Mouse (Mus musculus): ENCODE measurements around the gene Sec31a. TPM values are rescaled to one million over a fixed set of nuclear protein-coding genes. Genes with fewer than 3 reads are reported as not detected.
"Not testable (repeated sequence)": the region's sequence is repeated elsewhere in the genome, so short reads cannot be mapped to it uniquely, and the experiment has no call there.

Sec31a gene
- 23.5 and 56.6 TPM in 2 replicates for total RNA-seq (2015; ENCODE audit: low replicate concordance)
- 12.2 and 18.1 TPM in 2 replicates for total RNA-seq (2017; ENCODE audit: low replicate concordance)

GRCm38 (mm10) chr5:100415761-100416590 lies at the start of gene Sec31a:
TSS of gene Sec31a (minus strand) at chr5:100416234.
- peak; percentile 96 for ATAC-seq (replicated peaks; ENCODE audit: low FRiP score, poor library complexity, severe bottlenecking)

- ATAC-seq (replicated peaks; ENCODE audit: low FRiP score, poor library complexity, severe bottlenecking): no peak
Measured at GRCm38 (mm10) chr5:100462374-100462773, 46.3 kb upstream of the Sec31a start.

- no peak for ATAC-seq (replicated peaks; ENCODE audit: low FRiP score, poor library complexity, severe bottlenecking)
Measured at GRCm38 (mm10) chr5:100461526-100461925, 45.5 kb upstream of the Sec31a start.

DNA sequence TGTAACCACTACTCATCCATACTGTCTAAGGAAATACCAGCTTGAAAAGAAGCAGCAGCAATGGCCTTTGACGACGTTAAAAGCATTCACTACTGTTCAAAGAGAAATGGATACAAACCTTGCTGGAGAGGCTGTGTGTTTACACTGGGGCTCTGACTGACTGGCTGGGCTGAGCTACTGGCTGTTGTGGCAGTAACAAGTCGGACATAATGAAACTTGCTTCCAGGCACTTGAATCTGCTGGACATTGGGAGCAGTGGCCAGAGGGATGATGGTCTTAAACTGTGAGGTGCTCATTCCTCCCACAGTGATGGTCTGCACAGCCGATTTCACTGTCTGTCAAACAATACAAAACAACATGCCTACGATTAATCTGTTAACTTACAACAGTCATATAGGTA lies 43.4 kb upstream of the Sec31a start:
- no peak for ATAC-seq (replicated peaks; ENCODE audit: low FRiP score, poor library complexity, severe bottlenecking)

DNA sequence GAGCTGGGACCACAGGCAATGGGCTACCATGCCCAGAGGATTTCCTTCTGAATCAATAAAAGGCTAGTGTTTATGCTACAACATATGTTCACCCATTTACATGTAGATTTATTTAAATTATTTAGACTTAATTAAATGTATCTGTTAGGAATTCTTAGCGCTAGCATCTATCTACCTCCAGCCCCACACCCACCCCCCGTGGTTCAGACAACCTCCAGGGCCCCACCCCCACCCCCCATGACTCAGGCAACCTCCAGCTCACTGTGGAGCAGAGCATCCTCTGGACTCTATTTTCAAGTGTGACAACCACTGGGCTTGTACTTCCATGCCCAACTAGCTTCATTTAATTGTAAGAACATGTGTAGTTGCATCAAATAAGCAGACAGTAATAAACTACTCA lies 35.8 kb upstream of the Sec31a start:
- no peak for ATAC-seq (replicated peaks; ENCODE audit: low FRiP score, poor library complexity, severe bottlenecking)

GRCm38 (mm10) chr5:100438796-100439195 lies 22.8 kb upstream of the Sec31a start:
- no peak for ATAC-seq (replicated peaks; ENCODE audit: low FRiP score, poor library complexity, severe bottlenecking)

- no peak for ATAC-seq (replicated peaks; ENCODE audit: low FRiP score, poor library complexity, severe bottlenecking)
Measured at GRCm38 (mm10) chr5:100437917-100438316, 21.9 kb upstream of the Sec31a start.

- no peak for ATAC-seq (replicated peaks; ENCODE audit: low FRiP score, poor library complexity, severe bottlenecking)
Measured at GRCm38 (mm10) chr5:100437086-100437485, 21.1 kb upstream of the Sec31a start.

DNA sequence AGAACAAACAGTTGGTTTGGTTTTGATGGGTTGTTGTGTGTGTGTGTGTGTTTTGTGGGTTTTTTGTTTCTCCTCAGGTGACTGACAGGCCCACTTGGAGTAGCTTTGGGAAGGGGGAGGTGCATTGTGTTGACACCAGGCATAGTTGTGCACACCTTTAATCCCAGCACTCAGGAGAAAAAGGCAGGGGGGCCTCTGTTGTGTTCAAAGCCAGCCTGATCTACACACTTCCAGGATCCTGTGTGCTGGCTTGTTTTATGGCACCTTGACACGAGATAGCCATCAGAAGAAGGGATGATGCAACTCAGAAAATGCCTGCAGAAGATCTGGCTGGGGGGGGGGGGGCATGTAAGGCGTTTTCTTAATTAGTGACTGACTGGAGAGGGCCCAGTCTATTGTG lies 14.9 kb upstream of the Sec31a start:
- ATAC-seq (replicated peaks; ENCODE audit: low FRiP score, poor library complexity, severe bottlenecking): no peak

DNA sequence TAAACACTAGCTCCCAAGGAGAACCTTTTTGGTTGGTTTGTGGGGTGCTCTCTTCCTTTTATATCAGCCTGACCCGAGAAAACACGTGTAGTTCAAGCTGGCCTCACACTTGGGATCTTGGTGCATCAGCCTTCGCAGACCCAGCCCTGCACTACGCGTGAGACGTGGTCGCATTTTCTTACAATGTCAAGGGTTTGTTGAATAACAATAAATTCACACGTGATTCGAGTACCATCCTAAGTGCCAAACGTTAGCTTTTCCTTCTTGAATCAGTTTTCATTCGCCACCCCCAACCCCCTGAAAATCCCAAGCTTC lies 14.0 kb upstream of the Sec31a start:
- ATAC-seq (replicated peaks; ENCODE audit: low FRiP score, poor library complexity, severe bottlenecking): 0 out of 2 replicates have a peak, but pooled peaks have one; percentile 1

GRCm38 (mm10) chr5:100429344-100430075 lies 13.5 kb upstream of the Sec31a start:
- ATAC-seq (replicated peaks; ENCODE audit: low FRiP score, poor library complexity, severe bottlenecking): peak; percentile 98

GRCm38 (mm10) chr5:100428734-100429343 lies 12.8 kb upstream of the Sec31a start:
- peak; percentile 57 for ATAC-seq (replicated peaks; ENCODE audit: low FRiP score, poor library complexity, severe bottlenecking)

- no peak for ATAC-seq (replicated peaks; ENCODE audit: low FRiP score, poor library complexity, severe bottlenecking)
Measured at GRCm38 (mm10) chr5:100428031-100428733, 12.1 kb upstream of the Sec31a start.

- no peak for ATAC-seq (replicated peaks; ENCODE audit: low FRiP score, poor library complexity, severe bottlenecking)
Measured at GRCm38 (mm10) chr5:100427276-100427675, 11.2 kb upstream of the Sec31a start.

- ATAC-seq (replicated peaks; ENCODE audit: low FRiP score, poor library complexity, severe bottlenecking): not testable (repeated sequence)
Measured at GRCm38 (mm10) chr5:100425823-100426222, 9.8 kb upstream of the Sec31a start.

GRCm38 (mm10) chr5:100424252-100424651 lies 8.2 kb upstream of the Sec31a start:
- ATAC-seq (replicated peaks; ENCODE audit: low FRiP score, poor library complexity, severe bottlenecking): no peak

- ATAC-seq (replicated peaks; ENCODE audit: low FRiP score, poor library complexity, severe bottlenecking): no peak
Measured at GRCm38 (mm10) chr5:100423626-100424025, 7.6 kb upstream of the Sec31a start.

DNA sequence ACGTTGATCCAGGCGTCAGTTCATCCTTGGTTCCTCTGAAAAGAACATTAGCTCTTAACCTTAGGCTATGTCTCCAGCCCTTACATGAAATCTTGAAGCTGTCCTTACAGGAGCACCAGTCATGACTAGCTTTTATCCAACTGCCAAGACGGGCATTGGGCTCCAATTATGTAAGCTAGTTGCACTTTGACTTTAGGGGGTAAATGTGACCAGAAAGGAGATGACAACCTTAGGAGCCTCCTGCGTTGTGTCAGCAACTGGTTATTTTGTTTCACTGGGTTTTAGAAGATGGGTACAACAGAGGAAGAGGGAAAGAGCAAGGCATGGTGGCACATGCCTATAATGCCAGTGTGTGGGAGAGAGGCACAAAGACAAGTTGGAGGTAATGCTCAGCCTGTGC lies 2.8 kb upstream of the Sec31a start:
- ATAC-seq (replicated peaks; ENCODE audit: low FRiP score, poor library complexity, severe bottlenecking): no peak

DNA sequence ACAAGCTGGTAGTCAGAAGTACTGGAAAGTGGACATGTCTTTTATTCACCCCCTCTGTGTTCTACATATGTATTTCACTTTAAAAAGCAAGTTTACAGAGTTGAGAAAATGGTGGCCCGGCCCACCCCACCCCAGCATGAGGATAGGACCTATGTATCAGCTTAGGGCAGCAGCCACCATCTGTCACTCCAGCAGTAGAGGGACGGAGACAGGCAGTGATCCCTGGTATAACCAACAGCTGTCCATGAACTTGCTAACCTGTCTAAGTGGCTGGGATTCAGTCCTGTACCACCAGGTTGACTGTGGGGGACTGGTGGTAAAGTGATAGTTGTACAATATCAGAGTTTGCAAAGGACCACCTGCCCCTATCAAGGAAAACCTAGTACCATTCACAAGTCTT lies 2.0 kb upstream of the Sec31a start:
- ATAC-seq (replicated peaks; ENCODE audit: low FRiP score, poor library complexity, severe bottlenecking): no peak
